Mouse (Mus musculus) brain, embryonic 18.5 days (tissue): ENCODE results near the gene Serinc2.
"Not testable (repeated sequence)": the region's sequence is repeated elsewhere in the genome, so short reads cannot be mapped to it uniquely, and the experiment has no call there.

Experiments used
- DNase-seq: peaks from one replicate; pipeline ENCODE4 v3.0.0-alpha.2; 2012; ENCODE audit warnings: low read depth, low spot score

Serinc2 gene

GRCm38 (mm10) chr4:130264131-130264530, 14.9 kb downstream of the Serinc2 start:
- DNase-seq, result no peak

- DNase-seq, result no peak
Measured at GRCm38 (mm10) chr4:130260406-130260805, 18.6 kb downstream of the Serinc2 start.

GRCm38 (mm10) chr4:130252441-130253157, 26.4 kb downstream of the Serinc2 start:
- no peak for DNase-seq

GRCm38 (mm10) chr4:130251763-130252162, 27.2 kb downstream of the Serinc2 start:
- no peak for DNase-seq

- no peak for DNase-seq
Measured at GRCm38 (mm10) chr4:130251172-130251705, 27.8 kb downstream of the Serinc2 start.

GRCm38 (mm10) chr4:130248636-130249035, 30.4 kb downstream of the Serinc2 start:
- DNase-seq, result no peak

- DNase-seq, result peak; percentile 24
Measured at GRCm38 (mm10) chr4:130246132-130246531, 32.9 kb downstream of the Serinc2 start.

- no peak for DNase-seq
Measured at GRCm38 (mm10) chr4:130244749-130245148, 34.3 kb downstream of the Serinc2 start.

- DNase-seq, result not testable (repeated sequence)
Measured at GRCm38 (mm10) chr4:130243621-130244020, 35.4 kb downstream of the Serinc2 start.

- no peak for DNase-seq
Measured at GRCm38 (mm10) chr4:130242956-130243355, 36.0 kb downstream of the Serinc2 start.

GRCm38 (mm10) chr4:130240695-130241094, 38.3 kb downstream of the Serinc2 start:
- DNase-seq, result no peak

GRCm38 (mm10) chr4:130237607-130238006, 41.4 kb downstream of the Serinc2 start:
- no peak for DNase-seq

GRCm38 (mm10) chr4:130236361-130236760, 42.6 kb downstream of the Serinc2 start:
- DNase-seq, result no peak

- no peak for DNase-seq
Measured at GRCm38 (mm10) chr4:130224071-130224470, 54.9 kb downstream of the Serinc2 start.

- no peak for DNase-seq
Measured at GRCm38 (mm10) chr4:130222179-130222578, 56.8 kb downstream of the Serinc2 start, which contains the start of gene Gm853. Gm853 (minus strand) TSS chr4:130222401.

- DNase-seq, result no peak
Measured at GRCm38 (mm10) chr4:130220176-130220575, 58.8 kb downstream of the Serinc2 start.

- no peak for DNase-seq
Measured at GRCm38 (mm10) chr4:130215392-130215791, 63.6 kb downstream of the Serinc2 start.

GRCm38 (mm10) chr4:130213857-130214256, 65.1 kb downstream of the Serinc2 start:
- DNase-seq, result no peak

GRCm38 (mm10) chr4:130213197-130213596, 65.8 kb downstream of the Serinc2 start:
- DNase-seq, result no peak

GRCm38 (mm10) chr4:130212421-130212820, 66.6 kb downstream of the Serinc2 start:
- DNase-seq, result no peak

- no peak for DNase-seq
Measured at GRCm38 (mm10) chr4:130211870-130212269, 67.1 kb downstream of the Serinc2 start.
